Mouse (Mus musculus): ENCODE measurements at regions not wholly inside any gene's neighbourhood (a gene's known extent, or its start where the extent isn't known, plus 50 kb on each side); places are given as distances from the start of the nearest gene placed in this dataset.

GRCm38 (mm10) chr11:63562696-63563095, 359.4 kb downstream of the Hs3st3b1 start:
- no peak for DNase-seq
- intact Hi-C loops (cut with DNase I) = no loop called here

- intact Hi-C loops (cut with DNase I) = no loop called here
- DNase-seq = no peak
These were observed 356.4 kb downstream of the Hs3st3b1 start for GRCm38 (mm10) chr11:63565471-63566232.

- intact Hi-C loops (cut with DNase I) = no loop called here
- DNase-seq = no peak
These were observed 352.2 kb downstream of the Hs3st3b1 start for GRCm38 (mm10) chr11:63569785-63570479.

DNA sequence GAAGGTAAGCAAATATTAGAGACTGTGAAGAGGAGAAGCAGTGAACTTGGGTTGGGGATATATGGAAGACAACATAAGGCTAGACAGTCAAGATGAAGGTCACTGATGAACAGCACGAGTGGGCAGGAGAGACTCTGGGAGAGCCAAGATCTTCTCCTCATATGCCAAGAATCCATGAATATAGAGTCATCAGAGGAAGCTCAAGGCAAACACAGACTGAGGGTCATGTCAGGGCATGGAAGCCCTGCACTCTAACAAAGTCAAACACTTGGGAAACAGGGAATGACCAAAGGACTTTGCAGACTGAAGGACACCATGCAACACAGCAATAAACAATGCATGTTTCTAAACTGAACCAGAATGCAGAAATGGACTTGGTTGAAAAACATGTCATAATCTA, 351.4 kb downstream of the Hs3st3b1 start:
- DNase-seq = no peak
- intact Hi-C loops (cut with DNase I) = no loop called here

GRCm38 (mm10) chr11:63573271-63573670, 348.8 kb downstream of the Hs3st3b1 start:
- no peak for DNase-seq
- intact Hi-C loops (cut with DNase I) = no loop called here

DNA sequence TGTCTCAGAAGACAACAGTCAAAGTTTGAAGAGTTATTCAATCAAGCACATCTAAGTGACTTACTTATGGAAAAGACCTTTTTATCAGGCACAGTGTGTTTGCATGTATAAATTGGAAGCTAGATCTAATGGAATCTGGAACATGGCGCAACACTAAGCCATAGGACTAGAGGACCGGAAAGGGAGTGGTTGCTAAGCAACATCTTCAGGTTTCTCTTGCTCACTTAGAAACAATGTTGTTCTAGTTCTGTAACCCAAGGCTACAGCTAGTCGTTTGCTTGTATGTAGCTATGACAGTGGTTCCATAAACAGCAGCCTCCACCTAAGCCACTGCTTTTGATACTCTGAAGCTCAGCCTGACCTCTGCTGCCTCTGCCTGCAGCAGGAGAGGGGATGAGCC, 338.8 kb downstream of the Hs3st3b1 start:
- intact Hi-C loops (cut with DNase I) = no loop called here
- no peak for DNase-seq

GRCm38 (mm10) chr11:63585216-63585869, 336.7 kb downstream of the Hs3st3b1 start:
- intact Hi-C loops (cut with DNase I) = no loop called here
- no peak for DNase-seq

- DNase-seq = no peak
- intact Hi-C loops (cut with DNase I) = no loop called here
These were observed 301.9 kb downstream of the Hs3st3b1 start for GRCm38 (mm10) chr11:63620220-63620619.

DNA sequence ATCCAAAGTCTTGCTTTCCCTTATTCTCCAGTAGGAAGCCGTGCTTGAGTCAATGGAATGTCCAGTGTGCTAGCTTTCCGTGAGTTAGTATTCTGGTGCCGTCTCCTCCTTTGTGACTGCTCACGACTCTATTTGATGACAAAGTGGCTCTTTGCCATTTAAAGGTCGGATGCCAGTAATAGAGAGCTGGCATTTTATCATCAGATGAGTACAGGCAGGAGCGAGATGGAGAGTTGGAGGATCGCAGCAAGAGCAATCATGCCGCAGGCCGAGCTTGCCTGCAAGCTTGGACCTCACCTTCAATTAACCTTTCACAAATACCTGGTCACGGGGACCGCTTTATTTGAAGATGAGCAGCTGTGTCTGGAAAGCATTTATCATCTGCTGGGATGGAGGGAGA, 291.8 kb downstream of the Hs3st3b1 start:
- intact Hi-C loops (cut with DNase I) = no loop called here
- no peak for DNase-seq

DNA sequence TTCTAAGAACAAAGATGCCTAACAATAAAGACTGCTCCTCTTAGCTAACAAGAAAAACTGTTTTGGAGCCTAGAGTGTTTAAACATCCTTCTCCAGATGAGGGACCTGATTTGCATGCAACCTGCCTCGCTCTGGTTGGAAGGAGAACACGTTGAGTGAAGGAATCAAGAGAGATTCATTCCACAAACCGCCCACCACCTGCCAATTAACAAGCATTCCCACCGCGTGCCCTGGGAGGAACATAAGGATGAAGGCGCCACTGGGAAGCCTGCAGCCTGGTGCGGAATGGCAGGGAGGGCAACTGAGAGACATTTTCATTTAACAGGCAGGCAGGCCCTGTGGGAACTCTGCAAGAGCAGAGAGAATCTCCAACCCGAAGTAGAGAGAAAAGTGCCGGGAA, 265.0 kb downstream of the Hs3st3b1 start:
- no peak for DNase-seq
- intact Hi-C loops (cut with DNase I) = no loop called here

GRCm38 (mm10) chr11:63665268-63665934, 256.7 kb downstream of the Hs3st3b1 start:
- no peak for DNase-seq
- intact Hi-C loops (cut with DNase I) = no loop called here

- no peak for DNase-seq
- intact Hi-C loops (cut with DNase I) = no loop called here
These were observed 251.6 kb downstream of the Hs3st3b1 start for GRCm38 (mm10) chr11:63670477-63670876.

DNA sequence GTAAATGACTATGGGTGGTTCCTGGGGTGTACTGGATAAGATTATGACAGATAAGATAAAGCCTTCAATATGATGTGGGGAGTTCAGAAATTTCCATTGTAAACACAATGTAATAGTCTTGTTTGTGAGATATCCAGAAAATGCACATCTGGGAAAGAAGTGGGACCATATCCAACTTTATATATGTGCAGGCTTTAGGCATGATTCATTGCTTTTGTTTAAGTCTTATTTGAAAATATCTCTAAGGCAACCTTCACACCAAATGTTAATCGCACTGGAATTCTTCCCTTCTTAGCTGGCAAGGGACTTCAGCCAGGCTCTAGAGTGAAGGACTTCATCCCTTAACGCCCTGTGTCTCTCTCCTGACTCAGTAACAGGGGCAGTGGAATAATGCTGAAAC, 250.3 kb downstream of the Hs3st3b1 start:
- intact Hi-C loops (cut with DNase I) = no loop called here
- no peak for DNase-seq

GRCm38 (mm10) chr11:63677921-63678320, 244.2 kb downstream of the Hs3st3b1 start:
- intact Hi-C loops (cut with DNase I) = no loop called here
- DNase-seq = no peak

- DNase-seq = no peak
- intact Hi-C loops (cut with DNase I) = no loop called here
These were observed 243.6 kb downstream of the Hs3st3b1 start for GRCm38 (mm10) chr11:63678382-63678905.

DNA sequence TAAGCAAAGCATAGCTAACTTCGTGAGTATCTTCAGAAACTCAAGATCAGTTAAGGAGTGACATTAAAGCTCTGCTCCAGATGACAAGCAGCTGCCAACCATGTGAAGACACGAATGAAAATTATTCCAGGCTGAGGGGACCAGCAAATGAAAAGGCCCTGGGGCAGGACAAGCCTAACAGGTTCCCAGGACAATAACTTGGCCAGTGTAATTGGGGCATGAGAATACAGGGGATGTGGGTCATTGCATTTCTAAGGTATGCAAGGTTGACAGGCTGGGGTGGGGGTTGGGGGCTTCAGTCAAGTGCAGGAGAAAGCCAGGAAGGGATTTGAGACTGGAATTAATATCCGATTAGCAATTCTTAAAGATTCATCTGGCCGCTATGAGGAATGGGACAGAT, 242.6 kb downstream of the Hs3st3b1 start:
- DNase-seq = no peak
- intact Hi-C loops (cut with DNase I) = no loop called here

DNA sequence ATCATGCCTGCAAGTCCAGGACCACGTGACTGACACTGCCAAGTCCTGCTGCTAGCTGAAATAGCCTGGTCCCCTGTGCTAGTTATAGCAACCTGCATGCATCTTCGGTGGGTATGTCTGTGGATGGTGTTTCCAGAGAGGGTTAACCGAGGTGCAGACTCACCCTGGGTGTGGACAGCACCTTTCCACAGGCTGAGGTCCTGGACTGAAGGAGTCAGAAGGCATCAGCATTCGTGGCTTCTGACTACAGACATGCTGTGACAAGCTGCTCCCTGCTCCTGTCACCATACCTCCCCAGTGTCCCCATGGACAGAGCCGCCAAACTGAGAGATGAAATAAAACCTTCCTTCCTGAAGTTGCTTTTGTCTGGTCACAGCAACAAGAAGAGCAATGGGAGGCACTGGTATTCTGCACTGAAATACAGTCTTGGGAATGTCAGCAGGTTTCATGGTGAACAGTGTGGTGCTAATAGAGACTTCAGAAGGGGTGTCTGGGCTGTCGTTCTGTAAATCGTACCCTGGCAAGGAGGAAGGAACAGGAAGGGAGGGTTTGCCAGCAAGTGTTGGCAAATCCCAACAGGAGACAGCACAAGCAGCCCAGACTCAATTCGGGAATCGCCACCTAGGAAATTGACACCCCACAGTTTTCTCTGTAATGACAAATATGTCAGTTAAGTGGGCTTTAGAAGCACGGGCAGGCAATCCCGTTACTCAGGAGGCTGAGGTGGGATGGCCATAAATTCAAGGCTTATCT, 237.7 kb downstream of the Hs3st3b1 start:
- intact Hi-C loops (cut with DNase I) = no loop called here
- DNase-seq = no peak

- intact Hi-C loops (cut with DNase I) = no loop called here
These were observed 231.0 kb downstream of the Hs3st3b1 start for GRCm38 (mm10) chr11:63691041-63691440.

DNA sequence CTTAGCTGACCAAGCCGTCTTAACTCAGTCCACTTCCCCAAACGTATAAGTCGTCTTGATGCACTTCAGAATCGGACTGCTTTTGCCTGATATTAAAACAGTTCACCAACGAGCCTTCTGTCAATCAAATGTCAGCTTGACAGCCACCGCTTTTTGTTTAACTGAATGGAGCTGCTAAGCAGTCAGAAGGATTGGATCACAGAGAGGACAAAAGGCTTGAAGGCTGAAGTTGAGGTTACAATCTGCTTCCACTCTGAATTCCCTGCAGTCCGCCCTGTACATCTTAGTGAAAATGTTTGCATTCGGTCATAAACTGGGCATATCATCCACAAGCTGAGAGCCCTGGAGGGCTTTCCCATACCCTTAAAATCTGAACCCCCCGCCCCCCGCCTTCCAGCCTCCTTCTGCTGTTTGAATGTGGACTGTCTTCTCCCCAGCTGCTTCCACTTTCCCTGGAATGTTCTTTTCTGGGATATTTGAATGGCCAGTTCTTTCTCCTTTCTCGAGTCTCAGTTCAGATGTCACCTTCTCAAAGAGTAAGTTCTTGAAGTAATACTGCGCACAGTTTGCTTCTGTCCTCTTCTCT, 217.0 kb downstream of the Hs3st3b1 start:
- intact Hi-C loops (cut with DNase I) = no loop called here
- no peak for DNase-seq

More at GRCm38 (mm10) chr11:63691041-63691440, 231.0 kb downstream of the Hs3st3b1 start:
- peak; percentile 4 to 11 for DNase-seq

DNA sequence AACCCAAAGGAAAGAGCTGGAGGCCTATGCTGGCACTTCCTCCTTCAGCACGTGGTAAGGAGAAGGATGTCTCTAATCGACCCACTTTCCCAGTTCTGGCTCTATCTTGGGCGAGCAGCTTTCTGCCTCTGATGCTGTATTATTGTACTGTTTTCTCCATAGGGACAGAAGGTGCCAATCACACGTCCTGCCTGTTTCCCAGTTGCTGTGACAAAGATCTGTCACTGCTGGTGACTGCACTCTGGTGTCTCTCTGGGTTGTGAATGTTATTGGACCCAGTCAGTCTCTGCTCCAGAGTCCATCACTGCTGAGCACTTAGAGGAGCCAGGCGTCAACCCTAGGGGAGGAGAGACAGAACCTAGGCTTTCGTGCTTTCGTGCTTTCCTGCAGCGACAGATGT, 216.0 kb downstream of the Hs3st3b1 start:
- no peak for DNase-seq
- intact Hi-C loops (cut with DNase I) = no loop called here
